Mouse (Mus musculus) stomach, embryonic 16.5 days (tissue): Measurements from ENCODE around the gene 1700067P10Rik. TPM values are rescaled to one million over a fixed set of nuclear protein-coding genes. Genes with fewer than 3 reads are reported as not detected.

ENCODE experiments used
- ATAC-seq: fragments of 200-750 bp; cut with Nextera tagmentation; 2 replicates; pipeline ENCODE4 v1.8.0; 2017; ENCODE audit warnings: moderate number of reproducible peaks, moderate TSS enrichment; ENCODE audit not compliant: insufficient read depth, low FRiP score
- H3K27ac ChIP-seq: fragments of 300-500 bp; sonication (generic); 2 replicates; pipeline ENCODE4 v1.5.1; 2014; ENCODE audit warnings: low read length
- H3K27me3 ChIP-seq: fragments of 300-500 bp; sonication (generic); 2 replicates; pipeline ENCODE4 v1.6.1; 2014; ENCODE audit warnings: low read length, control low read depth, mixed read lengths; ENCODE audit not compliant: control insufficient read depth, insufficient read depth
- H3K36me3 ChIP-seq: fragments of 300-500 bp; sonication (generic); 2 replicates; pipeline ENCODE4 v1.6.1; 2014; ENCODE audit warnings: low read length; ENCODE audit not compliant: control insufficient read depth, insufficient read depth
- H3K4me1 ChIP-seq: fragments of 300-500 bp; sonication (generic); 2 replicates; pipeline ENCODE4 v1.6.1; 2014; ENCODE audit warnings: low read length, control low read depth, mixed read lengths; ENCODE audit not compliant: control insufficient read depth, insufficient read depth
- H3K4me2 ChIP-seq: fragments of 300-500 bp; sonication (generic); 2 replicates; pipeline ENCODE4 v1.6.1; 2014; ENCODE audit warnings: low read depth, low read length, mixed read lengths
- H3K4me3 ChIP-seq: fragments of 300-500 bp; sonication (generic); replicated peaks from 2 replicates; pipeline ENCODE4 v1.5.1; 2014; ENCODE audit warnings: mild to moderate bottlenecking, low read length
- H3K9ac ChIP-seq: fragments of 300-500 bp; sonication (generic); 2 replicates; pipeline ENCODE4 v1.6.1; 2014; ENCODE audit warnings: low read length
- H3K9me3 ChIP-seq: fragments of 300-500 bp; sonication (generic); replicated peaks from 2 replicates; pipeline ENCODE4 v1.6.1; 2016; ENCODE audit warnings: low read length, control low read depth; ENCODE audit not compliant: control insufficient read depth
- WGBS: fragments of 180-500 bp; shearing (Covaris S2); extraction: QIAGEN DNeasy Blood & Tissue Kit; methylation state at CpG from one replicate; pipeline ENCODE4 v1.1.7; 2014; 5-methylcytosine and 5-hydroxymethylcytosine counted together
- polyA plus RNA-seq: library from polyadenylated mRNA; unstranded; fragments of >200 nt; fragmentation: Nextera tagmentation; extraction: Ambion mirVana; gene quantifications from 2 replicates; pipeline ENCODE4 v1.2.1, GENCODE M21; 2015

1700067P10Rik gene
- polyA plus RNA-seq, 1 experiment from 2014 or later = not detected

DNA sequence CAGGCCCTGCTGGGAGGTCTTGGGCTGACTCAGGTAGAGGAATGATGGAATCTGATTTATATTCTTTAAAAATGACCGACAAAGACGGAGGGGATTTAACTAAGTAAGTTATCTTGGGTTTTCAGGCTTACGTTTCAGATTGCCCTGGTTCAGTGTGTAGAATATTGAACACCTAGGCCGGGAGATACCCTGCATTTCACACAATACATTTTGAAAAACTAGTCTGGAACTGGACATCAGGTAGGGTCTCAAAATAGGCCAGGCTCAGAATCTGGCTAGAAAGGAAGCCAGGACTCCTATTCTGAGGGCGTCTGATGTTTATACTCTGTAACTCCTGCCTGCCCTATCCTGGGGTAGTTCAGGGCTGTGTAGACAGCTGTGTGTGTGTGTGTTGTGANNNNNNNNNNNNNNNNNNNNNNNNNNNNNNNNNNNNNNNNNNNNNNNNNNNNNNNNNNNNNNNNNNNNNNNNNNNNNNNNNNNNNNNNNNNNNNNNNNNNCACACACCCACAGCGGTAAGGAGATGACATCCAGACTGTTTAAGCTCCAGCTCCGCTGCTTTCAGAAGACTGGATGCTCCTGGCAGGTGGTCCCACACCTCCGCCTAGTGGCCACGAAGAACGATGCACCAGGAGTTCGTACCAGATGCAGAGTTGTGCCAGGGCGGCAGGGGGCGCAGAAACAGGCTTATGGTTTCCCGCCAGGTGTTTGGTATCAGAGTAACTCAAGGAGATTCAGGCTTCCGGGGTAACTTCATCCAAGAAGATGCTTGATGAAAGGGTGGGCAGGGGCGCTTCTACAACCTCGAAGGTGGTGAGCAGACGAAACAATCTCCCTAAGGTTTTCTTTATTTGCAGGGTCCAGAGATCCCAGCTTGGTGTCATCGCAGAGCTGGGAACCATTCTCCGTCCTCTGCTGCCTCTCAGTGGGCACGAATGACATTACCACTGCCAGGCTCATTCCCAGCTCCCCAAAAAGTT lies 11.6 kb downstream of the 1700067P10Rik start:
- peak; percentile 71 for ATAC-seq
- no peaks in the 10 kb centered on the region for H3K9me3 ChIP-seq
- H3K36me3 ChIP-seq = no peaks in the 10 kb centered on the region
- 10% methylated on average over 20 of the region's 21 CpGs for WGBS
- H3K27ac ChIP-seq = no peak overlapping the region
- H3K4me2 ChIP-seq = peak overlapping the region; percentile 45
- no peak overlapping the region for H3K9ac ChIP-seq
- H3K4me1 ChIP-seq = peaks cover 27% of the 10 kb centered on the region
- H3K4me3 ChIP-seq = peak overlapping the region; percentile 28
- peaks cover 37% of the 10 kb centered on the region for H3K27me3 ChIP-seq

GRCm38 (mm10) chr17:48107333-48107732 lies 18.2 kb downstream of the 1700067P10Rik start:
- Histone ChIP-seq H3K27me3 (no peaks in the 10 kb centered on the region), H3K4me2 (no peak overlapping the region), H3K9me3 (no peaks in the 10 kb centered on the region), H3K9ac (no peak overlapping the region), H3K4me3 (no peak overlapping the region), H3K4me1 (no peaks in the 10 kb centered on the region), H3K27ac (no peak overlapping the region), H3K36me3 (no peaks in the 10 kb centered on the region)
- ATAC-seq = no peak
- 58% methylated on average over 4 of the region's 4 CpGs for WGBS

- H3K36me3 ChIP-seq = no peaks in the 10 kb centered on the region
- WGBS = 52% methylated on average over 6 of the region's 6 CpGs
Measured at GRCm38 (mm10) chr17:48107862-48108261, 18.7 kb downstream of the 1700067P10Rik start.

GRCm38 (mm10) chr17:48108520-48108919 lies 19.4 kb downstream of the 1700067P10Rik start:
- Histone ChIP-seq H3K27me3 (no peaks in the 10 kb centered on the region), H3K4me1 (no peaks in the 10 kb centered on the region)
- no peak for ATAC-seq

More at GRCm38 (mm10) chr17:48107862-48108261, 18.7 kb downstream of the 1700067P10Rik start:
- Histone ChIP-seq H3K4me2 (no peak overlapping the region), H3K27me3 (no peaks in the 10 kb centered on the region), H3K9me3 (no peaks in the 10 kb centered on the region), H3K9ac (no peak overlapping the region), H3K4me1 (no peaks in the 10 kb centered on the region), H3K27ac (no peak overlapping the region), H3K4me3 (no peak overlapping the region)
- ATAC-seq = no peak

GRCm38 (mm10) chr17:48110547-48111287 lies 21.6 kb downstream of the 1700067P10Rik start:
- Histone ChIP-seq H3K36me3 (no peaks in the 10 kb centered on the region), H3K27me3 (no peaks in the 10 kb centered on the region), H3K4me2 (no peak overlapping the region), H3K4me1 (no peaks in the 10 kb centered on the region), H3K4me3 (no peak overlapping the region), H3K27ac (no peak overlapping the region), H3K9ac (no peak overlapping the region), H3K9me3 (no peaks in the 10 kb centered on the region; the same call in 1 of the 2 replicates)
- no peak for ATAC-seq
- WGBS = 44% methylated on average over 8 of the region's 8 CpGs

More at GRCm38 (mm10) chr17:48108520-48108919, 19.4 kb downstream of the 1700067P10Rik start:
- H3K9me3 ChIP-seq = no peaks in the 10 kb centered on the region; the same call in 1 of the 2 replicates
- no peak overlapping the region for H3K4me2 ChIP-seq
- H3K9ac ChIP-seq = no peak overlapping the region
- 79% methylated on average over 3 of the region's 3 CpGs for WGBS
- H3K36me3 ChIP-seq = no peaks in the 10 kb centered on the region
- no peak overlapping the region for H3K4me3 ChIP-seq
- no peak overlapping the region for H3K27ac ChIP-seq

DNA sequence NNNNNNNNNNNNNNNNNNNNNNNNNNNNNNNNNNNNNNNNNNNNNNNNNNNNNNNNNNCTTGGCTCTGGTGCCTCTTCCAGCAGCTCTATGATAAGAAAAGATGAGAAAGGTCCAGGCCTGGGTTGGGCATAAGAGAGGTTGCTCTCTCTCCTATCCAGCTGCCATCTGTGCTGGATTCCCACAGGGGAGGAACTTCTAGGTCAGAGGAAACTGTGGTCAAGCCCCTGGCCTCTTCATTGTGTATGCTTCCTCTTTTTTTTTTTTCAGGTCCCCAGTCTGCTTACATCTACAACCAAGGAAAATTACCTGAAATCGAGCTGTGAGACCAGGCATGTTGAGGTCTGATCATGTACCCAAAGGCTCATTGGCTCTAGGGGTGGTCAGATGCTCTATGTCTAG lies 29.5 kb downstream of the 1700067P10Rik start:
- H3K4me2 ChIP-seq = no peak overlapping the region
- no peaks in the 10 kb centered on the region for H3K27me3 ChIP-seq
- no peak overlapping the region for H3K9ac ChIP-seq
- no peak for ATAC-seq
- H3K4me3 ChIP-seq = no peak overlapping the region
- H3K9me3 ChIP-seq = no peaks in the 10 kb centered on the region; the same call in 1 of the 2 replicates
- no peaks in the 10 kb centered on the region for H3K36me3 ChIP-seq
- H3K4me1 ChIP-seq = no peaks in the 10 kb centered on the region
- H3K27ac ChIP-seq = no peak overlapping the region
- 81% methylated on average over 1 of the region's 1 CpGs for WGBS

GRCm38 (mm10) chr17:48119656-48120055 lies 30.5 kb downstream of the 1700067P10Rik start:
- H3K4me2 ChIP-seq = no peak overlapping the region
- ATAC-seq = no peak
- WGBS = 26% methylated on average over 3 of the region's 3 CpGs
- no peak overlapping the region for H3K4me3 ChIP-seq
- H3K9ac ChIP-seq = no peak overlapping the region
- no peaks in the 10 kb centered on the region for H3K4me1 ChIP-seq
- no peaks in the 10 kb centered on the region for H3K36me3 ChIP-seq
- no peaks in the 10 kb centered on the region for H3K27me3 ChIP-seq
- no peaks in the 10 kb centered on the region for H3K9me3 ChIP-seq
- no peak overlapping the region for H3K27ac ChIP-seq

- no peaks in the 10 kb centered on the region for H3K4me1 ChIP-seq
Measured at GRCm38 (mm10) chr17:48120456-48120855, 31.3 kb downstream of the 1700067P10Rik start.

GRCm38 (mm10) chr17:48132810-48133209 lies 43.7 kb downstream of the 1700067P10Rik start:
- no peaks in the 10 kb centered on the region for H3K4me1 ChIP-seq
- no peak overlapping the region for H3K9ac ChIP-seq
- H3K9me3 ChIP-seq = no peaks in the 10 kb centered on the region
- WGBS = 67% methylated on average over 2 of the region's 2 CpGs
- H3K27me3 ChIP-seq = no peaks in the 10 kb centered on the region
- H3K4me3 ChIP-seq = no peak overlapping the region
- no peak for ATAC-seq
- H3K4me2 ChIP-seq = no peak overlapping the region
- no peak overlapping the region for H3K27ac ChIP-seq
- no peaks in the 10 kb centered on the region for H3K36me3 ChIP-seq

More at GRCm38 (mm10) chr17:48120456-48120855, 31.3 kb downstream of the 1700067P10Rik start:
- 94% methylated on average over 20 of the region's 20 CpGs for WGBS
- Histone ChIP-seq H3K4me3 (no peak overlapping the region), H3K9me3 (no peaks in the 10 kb centered on the region), H3K4me2 (no peak overlapping the region), H3K9ac (no peak overlapping the region), H3K27me3 (no peaks in the 10 kb centered on the region), H3K36me3 (no peaks in the 10 kb centered on the region), H3K27ac (no peak overlapping the region)
- no peak for ATAC-seq
